Mouse (Mus musculus) c-Kit-positive CD71-positive TER-119-positive erythroid progenitor cells, embryonic 14.5 days (primary cell): Measurements from ENCODE around the gene Zfp229.
"Not testable (repeated sequence)": the region's sequence is repeated elsewhere in the genome, so short reads cannot be mapped to it uniquely, and the experiment has no call there.

Source experiments
- DNase-seq: peaks from one replicate; pipeline ENCODE4 v3.0.0-alpha.2; 2013; ENCODE audit warnings: low spot score

Zfp229 gene

GRCm38 (mm10) chr17:21730495-21730894, at the start of gene Zfp229:
TSS of gene Zfp229 (plus strand) at chr17:21730795.
- DNase-seq = not testable (repeated sequence)

GRCm38 (mm10) chr17:21691560-21691959, 39.0 kb upstream of the Zfp229 start, which contains the start of gene Gm10226:
TSS of gene Gm10226 (plus strand) at chr17:21691860.
- DNase-seq = no peak

- no peak for DNase-seq
Measured at GRCm38 (mm10) chr17:21693342-21693741, 37.3 kb upstream of the Zfp229 start.

- DNase-seq = no peak
Measured at GRCm38 (mm10) chr17:21696073-21696472, 34.5 kb upstream of the Zfp229 start.

- peak; percentile 88 for DNase-seq
Measured at GRCm38 (mm10) chr17:21702281-21703240, 28.0 kb upstream of the Zfp229 start.

DNA sequence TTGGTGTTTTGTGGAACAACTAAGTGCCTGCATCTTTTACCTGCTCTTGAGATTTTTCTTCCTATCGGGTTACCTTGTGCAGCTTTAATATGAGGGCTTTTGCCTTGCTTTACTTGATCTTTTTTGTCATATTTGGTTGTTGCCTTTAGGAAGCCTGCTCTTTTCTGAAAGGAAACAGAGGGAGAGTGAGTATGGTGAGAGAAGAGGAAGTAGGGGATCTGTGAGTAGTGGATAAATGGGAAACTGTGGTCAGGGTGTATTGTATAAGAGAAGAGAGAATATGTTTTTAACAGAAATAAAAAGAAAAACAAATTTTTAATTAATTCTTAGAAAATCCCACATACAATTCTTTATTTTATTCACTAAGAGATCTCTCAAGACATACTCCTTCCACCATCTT, 27.2 kb upstream of the Zfp229 start:
- no peak for DNase-seq

- peak; percentile 76 for DNase-seq
Measured at GRCm38 (mm10) chr17:21707343-21707996, 23.1 kb upstream of the Zfp229 start, which contains the start of gene Zfp760. TSS of gene Zfp760 (plus strand) at chr17:21707741.

- no peak for DNase-seq
Measured at GRCm38 (mm10) chr17:21708401-21708800, 22.2 kb upstream of the Zfp229 start.

DNA sequence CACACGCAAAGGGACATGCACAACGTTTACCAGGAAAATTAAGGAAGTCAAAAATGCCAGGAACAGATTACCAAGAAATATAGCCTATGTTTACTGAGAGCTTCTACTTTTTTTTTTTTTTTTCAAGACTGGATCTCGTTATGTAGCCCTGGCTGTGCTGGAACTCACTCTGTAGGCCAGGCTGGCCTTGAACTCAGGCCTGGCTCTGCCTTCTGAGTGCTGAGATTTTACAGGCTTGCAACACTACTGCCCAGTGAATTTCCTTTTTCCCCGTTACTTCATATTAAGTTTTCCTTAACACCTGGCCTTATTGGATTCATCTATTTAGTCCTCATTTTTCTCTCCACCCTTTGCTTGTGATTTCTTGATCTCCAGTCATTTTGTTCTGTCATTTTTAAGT, 2.5 kb downstream of the Zfp229 start:
- DNase-seq = no peak

- peak; percentile 74 for DNase-seq
Measured at GRCm38 (mm10) chr17:21733529-21734031, 3.0 kb downstream of the Zfp229 start.

GRCm38 (mm10) chr17:21752791-21753190, 22.2 kb downstream of the Zfp229 start:
- no peak for DNase-seq

DNA sequence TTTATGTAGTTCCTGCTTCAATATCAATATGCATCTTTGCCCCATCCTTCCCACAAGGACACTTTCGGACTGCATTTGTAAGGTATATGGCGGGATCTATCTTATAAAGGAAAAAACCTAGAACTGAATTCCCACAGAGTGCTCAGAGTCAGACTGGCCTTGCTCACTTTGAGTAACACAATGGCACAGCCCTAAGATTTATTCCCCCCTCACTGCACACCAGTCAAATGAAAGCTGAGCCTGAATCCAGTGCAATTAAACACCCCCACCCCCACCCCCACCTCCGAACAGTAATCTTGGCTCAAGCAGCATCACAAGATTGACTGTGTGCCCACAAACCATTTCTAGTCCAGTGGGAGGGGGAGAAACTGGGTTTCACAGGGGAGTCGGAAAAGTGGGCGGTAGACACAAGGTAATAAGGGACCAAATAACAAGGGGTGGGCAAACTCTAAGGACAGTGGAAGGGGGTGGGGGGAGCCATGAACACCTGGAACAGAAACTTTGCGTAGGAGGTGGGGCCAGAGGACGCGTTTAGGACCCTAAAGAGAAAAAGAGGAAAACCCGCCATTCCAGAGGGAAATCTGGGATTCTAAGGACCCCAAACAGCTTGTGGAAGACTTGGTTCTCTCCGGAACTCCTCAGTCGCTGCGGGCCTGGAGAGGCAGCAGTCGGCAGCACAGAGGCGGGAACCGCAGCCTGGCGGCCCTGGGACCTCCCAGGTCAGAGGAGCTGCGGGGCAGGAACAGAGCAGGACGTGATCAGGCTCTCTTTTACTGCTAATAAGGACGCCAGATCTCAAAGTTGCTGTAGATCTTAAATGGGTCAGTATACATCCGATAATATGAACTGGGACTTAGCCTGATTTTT, 23.0 kb downstream of the Zfp229 start:
- no peak for DNase-seq

- no peak for DNase-seq
Measured at GRCm38 (mm10) chr17:21770336-21770735, 39.7 kb downstream of the Zfp229 start.

DNA sequence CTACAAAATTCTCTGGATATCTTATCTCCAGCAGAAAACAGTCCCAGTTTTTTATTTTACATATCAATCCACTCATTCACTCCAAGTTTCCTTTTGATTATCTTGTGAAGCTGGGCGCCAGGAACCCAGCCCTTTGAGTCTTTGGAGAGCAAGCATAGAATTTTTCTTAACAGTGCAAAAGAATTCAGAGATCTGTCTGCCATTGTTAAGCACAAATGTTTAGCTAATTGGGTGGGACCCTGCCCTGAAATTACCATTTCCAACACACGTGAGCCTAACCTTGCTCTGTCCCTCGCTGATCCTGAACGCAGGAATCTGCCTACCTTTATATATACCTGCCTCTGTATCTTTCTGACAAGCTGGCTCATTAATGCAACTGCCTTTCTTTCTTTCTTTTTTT, 61.7 kb downstream of the Zfp229 start:
- no peak for DNase-seq

GRCm38 (mm10) chr17:21801373-21801772, 70.8 kb downstream of the Zfp229 start:
- peak; percentile 10 for DNase-seq
